Mouse (Mus musculus) embryonic facial prominence, embryonic 12.5 days (tissue): ENCODE results near the gene Fkbp1b. TPM values are rescaled to one million over a fixed set of nuclear protein-coding genes. Genes with fewer than 3 reads are reported as not detected.
"Not testable (repeated sequence)": the region's sequence is repeated elsewhere in the genome, so short reads cannot be mapped to it uniquely, and the experiment has no call there.

Experiments used
- ATAC-seq: fragments of 200-750 bp; cut with Nextera tagmentation; 2 replicates; pipeline ENCODE4 v1.8.0; 2017; ENCODE audit not compliant: insufficient number of reproducible peaks, insufficient read depth, low FRiP score, low TSS enrichment
- H3K27ac ChIP-seq: fragments of 300-500 bp; sonication (generic); 2 replicates; pipeline ENCODE4 v1.5.1; 2016; ENCODE audit warnings: mild to moderate bottlenecking
- H3K27me3 ChIP-seq: fragments of 300-500 bp; sonication (generic); 2 replicates; pipeline ENCODE4 v1.6.1; 2016; ENCODE audit warnings: mild to moderate bottlenecking, moderate library complexity
- H3K36me3 ChIP-seq: fragments of 300-500 bp; sonication (generic); 2 replicates; pipeline ENCODE4 v1.6.1; 2016; ENCODE audit warnings: mild to moderate bottlenecking
- H3K4me1 ChIP-seq: fragments of 300-500 bp; sonication (generic); 2 replicates; pipeline ENCODE4 v1.6.1; 2016
- H3K4me2 ChIP-seq: fragments of 300-500 bp; sonication (generic); replicated peaks from 2 replicates; pipeline ENCODE4 v1.6.1; 2016; ENCODE audit warnings: mild to moderate bottlenecking, moderate library complexity
- H3K4me3 ChIP-seq: fragments of 300-500 bp; sonication (generic); 2 replicates; pipeline ENCODE4 v1.5.1; 2016; ENCODE audit warnings: mild to moderate bottlenecking
- H3K9ac ChIP-seq: fragments of 300-500 bp; sonication (generic); 2 replicates; pipeline ENCODE4 v1.6.1; 2016; ENCODE audit warnings: mild to moderate bottlenecking, moderate library complexity
- H3K9me3 ChIP-seq: fragments of 300-500 bp; sonication (generic); 2 replicates; pipeline ENCODE4 v1.6.1; 2016; ENCODE audit warnings: mild to moderate bottlenecking, moderate library complexity
- WGBS: fragments of 180-500 bp; shearing (Covaris S2); methylation state at CpG from one replicate; pipeline ENCODE4 v1.1.7; 2016; 5-methylcytosine and 5-hydroxymethylcytosine counted together
- polyA plus RNA-seq: library from polyadenylated mRNA; unstranded; fragments of >200 nt; fragmentation: Nextera tagmentation; extraction: Ambion mirVana; gene quantifications from 2 replicates; pipeline ENCODE4 v1.2.1, GENCODE M21; 2016

Fkbp1b gene
- polyA plus RNA-seq: 16.6 and 24.4 TPM in 2 replicates

DNA sequence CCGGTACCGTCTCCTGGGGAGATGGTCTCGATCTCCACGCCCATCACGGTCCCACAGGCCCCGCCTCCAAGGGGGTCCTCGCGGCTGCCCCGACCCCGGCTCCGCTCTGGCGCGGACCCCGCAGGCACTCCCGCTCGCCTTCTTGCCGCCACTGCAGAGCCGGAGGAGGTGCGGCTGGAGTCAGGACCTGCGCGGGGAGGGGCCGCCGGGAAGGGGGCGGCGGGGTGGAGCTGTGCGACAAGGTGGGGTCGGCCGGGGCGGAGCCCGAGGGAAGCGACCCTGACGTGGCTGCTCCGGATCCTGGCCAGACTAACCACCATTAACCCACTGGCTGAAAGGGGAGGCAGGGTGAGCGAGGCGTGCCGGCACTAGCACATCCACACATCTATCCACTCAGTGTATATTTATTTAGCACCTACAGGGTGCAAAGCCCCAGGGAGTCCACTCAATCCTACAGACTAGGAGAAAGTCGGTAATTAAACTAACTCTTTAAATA, at the start of gene Fkbp1b:
Gene Fkbp1b, minus strand, starts transcription at position 200 of the 496 bp plus-strand sequence.
- Histone ChIP-seq H3K27ac (0 out of 2 replicates have a peak within 1 kb of the TSS, but pooled peaks have one; percentile 3), H3K9me3 (no peaks in the 10 kb centered on the region), H3K4me3 (peak within 1 kb of the TSS; percentile 82), H3K4me2 (peak within 1 kb of the TSS; percentile 91), H3K36me3 (no peaks in the 10 kb centered on the region), H3K4me1 (peaks cover 15% of the 10 kb centered on the region), H3K9ac (peak within 1 kb of the TSS; percentile 66), H3K27me3 (0 out of 2 replicates have a peak, but pooled peaks cover 10% of the 10 kb centered on the region)
- under 1% methylated on average over 37 of the region's 37 CpGs for WGBS
- ATAC-seq: peak; percentile 53

DNA sequence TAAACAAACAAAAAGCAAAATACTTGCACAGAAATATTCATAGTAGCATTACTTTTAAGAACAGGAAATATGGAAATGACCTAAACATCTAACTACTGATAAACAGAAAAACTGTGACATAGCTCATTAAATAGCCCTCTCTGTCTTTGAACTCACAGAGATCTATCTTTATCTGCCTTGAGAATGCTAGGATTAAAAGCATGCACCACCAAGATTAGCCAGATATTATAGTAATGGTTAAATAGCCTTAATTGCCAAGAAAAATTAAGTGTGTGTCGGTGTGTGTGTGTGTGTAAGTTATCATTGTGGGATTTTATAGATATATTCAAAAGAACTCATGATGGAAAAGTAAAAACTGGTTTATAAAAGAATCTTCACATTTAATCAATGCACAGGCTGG, 48.5 kb upstream of the Fkbp1b start:
- no peaks in the 10 kb centered on the region for H3K27me3 ChIP-seq
- H3K36me3 ChIP-seq: 0 out of 2 replicates have a peak, but pooled peaks cover 2% of the 10 kb centered on the region
- no peak overlapping the region for H3K27ac ChIP-seq
- no peaks in the 10 kb centered on the region for H3K9me3 ChIP-seq
- no peak overlapping the region for H3K4me3 ChIP-seq
- no peak overlapping the region for H3K9ac ChIP-seq
- 90% methylated on average over 1 of the region's 1 CpGs for WGBS
- ATAC-seq: no peak
- no peaks in the 10 kb centered on the region for H3K4me1 ChIP-seq
- no peak overlapping the region for H3K4me2 ChIP-seq

DNA sequence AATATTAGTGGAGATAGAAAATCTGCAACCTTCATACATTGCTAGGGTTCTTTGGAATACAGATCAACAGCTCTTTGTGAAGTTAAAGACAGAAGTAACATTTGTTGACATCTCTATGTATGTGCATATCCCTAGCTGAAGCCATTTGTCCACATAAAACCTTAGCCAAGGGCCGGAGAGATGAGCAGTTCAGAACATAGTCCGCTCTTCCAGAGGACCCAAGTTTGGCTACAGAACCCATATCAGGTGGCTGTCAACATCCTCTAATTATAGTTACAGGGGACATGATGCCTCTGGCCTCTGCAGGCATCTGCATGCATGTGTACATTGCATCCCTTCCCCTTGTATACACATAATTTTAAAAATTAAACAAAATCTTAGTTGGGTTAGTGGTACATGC, 47.9 kb upstream of the Fkbp1b start:
- no peaks in the 10 kb centered on the region for H3K4me1 ChIP-seq
- no peak overlapping the region for H3K4me2 ChIP-seq
- WGBS: 91% methylated on average over 2 of the region's 2 CpGs
- no peak overlapping the region for H3K4me3 ChIP-seq
- H3K9ac ChIP-seq: no peak overlapping the region
- no peak for ATAC-seq
- H3K27me3 ChIP-seq: no peaks in the 10 kb centered on the region
- no peak overlapping the region for H3K27ac ChIP-seq
- no peaks in the 10 kb centered on the region for H3K9me3 ChIP-seq
- 0 out of 2 replicates have a peak, but pooled peaks cover 2% of the 10 kb centered on the region for H3K36me3 ChIP-seq

DNA sequence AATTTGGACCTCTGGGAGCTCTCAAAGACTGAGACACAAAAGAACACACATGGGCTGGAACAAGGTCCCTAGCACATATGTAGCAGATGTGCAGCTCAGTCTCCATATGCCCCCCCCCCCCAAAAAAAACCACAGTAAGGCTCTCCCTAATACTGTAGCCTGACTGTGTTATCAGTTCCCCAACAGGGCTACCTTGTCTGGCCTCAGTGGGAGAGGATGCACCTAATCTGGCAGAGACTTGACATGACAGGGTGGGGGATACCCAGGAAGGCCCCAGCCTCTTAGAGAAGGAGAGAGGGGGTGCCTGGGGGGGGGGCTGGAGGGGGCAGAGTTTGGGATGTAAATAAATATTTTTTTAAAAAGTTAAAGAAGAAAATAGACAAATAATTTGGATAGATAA, 47.3 kb upstream of the Fkbp1b start:
- Histone ChIP-seq H3K4me3 (no peak overlapping the region), H3K4me2 (no peak overlapping the region), H3K9me3 (no peaks in the 10 kb centered on the region), H3K4me1 (no peaks in the 10 kb centered on the region), H3K9ac (no peak overlapping the region), H3K27ac (no peak overlapping the region), H3K36me3 (0 out of 2 replicates have a peak, but pooled peaks cover 2% of the 10 kb centered on the region), H3K27me3 (no peaks in the 10 kb centered on the region)
- ATAC-seq: no peak

DNA sequence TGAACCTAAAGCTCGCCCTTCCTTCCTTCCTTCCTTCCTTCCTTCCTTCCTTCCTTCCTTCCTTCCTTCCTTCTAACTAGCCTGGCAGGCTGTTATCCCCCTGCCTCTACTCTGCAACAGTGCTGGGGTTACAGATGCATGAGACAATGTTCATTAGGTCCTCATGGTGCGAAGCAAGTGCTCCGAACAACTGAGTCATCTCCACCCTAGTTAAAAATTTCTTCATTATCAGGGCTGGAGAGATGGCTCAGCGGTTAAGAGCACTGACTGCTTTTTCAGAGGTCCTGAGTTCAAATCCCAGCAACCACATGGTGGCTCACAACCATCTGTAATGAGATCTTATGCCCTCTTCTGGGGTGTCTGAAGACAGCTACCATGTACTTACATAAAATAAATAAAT, 45.2 kb upstream of the Fkbp1b start:
- not testable (repeated sequence) for H3K27me3 ChIP-seq, H3K27ac ChIP-seq, H3K36me3 ChIP-seq, H3K4me2 ChIP-seq, H3K9ac ChIP-seq, H3K4me3 ChIP-seq, ATAC-seq, H3K9me3 ChIP-seq, H3K4me1 ChIP-seq
- 96% methylated on average over 4 of the region's 4 CpGs for WGBS

DNA sequence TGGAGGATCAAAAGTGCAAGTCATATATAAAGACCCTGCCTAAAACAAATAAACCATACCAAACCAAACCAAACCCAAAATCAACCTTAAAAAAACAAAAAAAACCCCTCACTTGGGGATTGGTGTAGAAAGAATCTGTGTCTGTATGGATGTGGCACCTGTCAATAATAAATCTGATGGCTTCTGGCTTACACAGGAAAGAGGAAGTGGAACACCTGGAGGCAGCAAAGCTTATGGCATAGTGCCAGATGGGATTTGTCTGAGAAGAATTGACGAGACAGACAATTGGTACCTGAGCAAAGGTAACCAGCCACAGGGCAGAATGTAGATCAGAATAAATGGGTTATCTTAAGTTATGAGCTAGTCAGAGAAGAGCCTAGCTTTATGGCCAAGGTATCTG, 43.7 kb upstream of the Fkbp1b start:
- H3K9me3 ChIP-seq: no peaks in the 10 kb centered on the region
- no peak overlapping the region for H3K4me3 ChIP-seq
- H3K36me3 ChIP-seq: peaks cover 4% of the 10 kb centered on the region; the same call in 1 of the 2 replicates
- H3K4me1 ChIP-seq: no peaks in the 10 kb centered on the region
- ATAC-seq: no peak
- no peak overlapping the region for H3K9ac ChIP-seq
- no peak overlapping the region for H3K27ac ChIP-seq
- H3K27me3 ChIP-seq: no peaks in the 10 kb centered on the region
- H3K4me2 ChIP-seq: no peak overlapping the region
- 69% methylated on average over 1 of the region's 1 CpGs for WGBS

- no peaks in the 10 kb centered on the region for H3K9me3 ChIP-seq
- no peak overlapping the region for H3K27ac ChIP-seq
- no peak overlapping the region for H3K4me3 ChIP-seq
- no peak for ATAC-seq
- H3K9ac ChIP-seq: no peak overlapping the region
- H3K36me3 ChIP-seq: peaks cover 12% of the 10 kb centered on the region
- WGBS: 65% methylated on average over 2 of the region's 2 CpGs
- no peaks in the 10 kb centered on the region for H3K27me3 ChIP-seq
- H3K4me1 ChIP-seq: no peaks in the 10 kb centered on the region
- no peak overlapping the region for H3K4me2 ChIP-seq
These were observed 40.7 kb upstream of the Fkbp1b start for GRCm38 (mm10) chr12:4882086-4882485.

DNA sequence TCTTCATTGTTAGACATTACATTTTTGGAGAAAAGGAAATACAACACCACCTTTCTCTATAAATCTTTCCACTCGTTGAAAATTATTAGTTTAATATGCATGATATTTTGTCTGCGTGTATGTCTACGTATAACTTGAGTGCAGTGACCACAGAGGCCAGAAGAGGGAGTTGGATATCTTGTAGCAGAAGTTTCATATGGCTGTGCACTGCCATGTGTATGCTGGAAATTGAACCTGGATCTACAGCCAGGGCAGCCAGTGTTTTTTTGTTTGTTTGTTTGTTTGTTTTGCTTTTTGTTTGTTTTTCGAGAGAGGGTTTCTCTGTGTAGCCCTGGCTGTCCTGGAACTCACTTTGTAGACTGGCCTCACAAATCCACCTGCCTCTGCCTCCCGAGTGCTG, 37.7 kb upstream of the Fkbp1b start:
- Histone ChIP-seq H3K4me2 (no peak overlapping the region), H3K27me3 (no peaks in the 10 kb centered on the region), H3K27ac (no peak overlapping the region), H3K9ac (no peak overlapping the region), H3K4me1 (no peaks in the 10 kb centered on the region), H3K36me3 (peaks cover 12% of the 10 kb centered on the region), H3K4me3 (no peak overlapping the region), H3K9me3 (no peaks in the 10 kb centered on the region)
- 88% methylated on average over 5 of the region's 5 CpGs for WGBS
- ATAC-seq: no peak

GRCm38 (mm10) chr12:4878296-4878783, 36.9 kb upstream of the Fkbp1b start:
- Histone ChIP-seq H3K9me3 (no peaks in the 10 kb centered on the region), H3K4me2 (no peak overlapping the region), H3K4me3 (no peak overlapping the region), H3K4me1 (no peaks in the 10 kb centered on the region), H3K9ac (no peak overlapping the region), H3K27ac (no peak overlapping the region), H3K27me3 (no peaks in the 10 kb centered on the region), H3K36me3 (peaks cover 12% of the 10 kb centered on the region)
- ATAC-seq: no peak
- 77% methylated on average over 9 of the region's 9 CpGs for WGBS

DNA sequence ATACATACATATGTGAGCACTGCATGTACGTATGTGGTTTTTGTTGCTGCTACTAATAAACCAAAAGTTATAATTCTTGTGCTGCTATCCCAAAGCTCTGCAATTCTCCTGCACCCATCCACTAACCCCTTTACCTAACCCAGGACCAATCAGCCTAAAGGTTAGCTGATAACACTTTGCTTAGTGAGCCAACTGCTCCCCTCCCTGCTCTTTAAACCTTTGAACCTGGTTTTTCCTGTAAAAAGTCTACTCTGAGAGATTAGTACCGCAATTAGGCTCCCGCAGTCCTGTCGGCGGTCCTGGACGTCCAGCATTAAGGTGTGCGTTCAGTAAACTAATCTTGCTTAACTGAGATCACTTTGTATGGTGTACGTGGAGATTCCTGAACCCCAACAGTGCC, 34.2 kb upstream of the Fkbp1b start:
- ATAC-seq: no peak
- Histone ChIP-seq H3K4me3 (no peak overlapping the region), H3K4me1 (no peaks in the 10 kb centered on the region), H3K36me3 (peaks cover 8% of the 10 kb centered on the region; the same call in 1 of the 2 replicates), H3K27ac (no peak overlapping the region), H3K27me3 (no peaks in the 10 kb centered on the region), H3K9ac (no peak overlapping the region), H3K4me2 (no peak overlapping the region), H3K9me3 (no peaks in the 10 kb centered on the region)
- 87% methylated on average over 8 of the region's 8 CpGs for WGBS

GRCm38 (mm10) chr12:4874161-4874927, 33.0 kb upstream of the Fkbp1b start, which contains the start of gene Mfsd2b:
Mfsd2b (minus strand) TSS chr12:4874359.
- no peak within 1 kb of the TSS for H3K27ac ChIP-seq
- WGBS: 7% methylated on average over 24 of the region's 24 CpGs

DNA sequence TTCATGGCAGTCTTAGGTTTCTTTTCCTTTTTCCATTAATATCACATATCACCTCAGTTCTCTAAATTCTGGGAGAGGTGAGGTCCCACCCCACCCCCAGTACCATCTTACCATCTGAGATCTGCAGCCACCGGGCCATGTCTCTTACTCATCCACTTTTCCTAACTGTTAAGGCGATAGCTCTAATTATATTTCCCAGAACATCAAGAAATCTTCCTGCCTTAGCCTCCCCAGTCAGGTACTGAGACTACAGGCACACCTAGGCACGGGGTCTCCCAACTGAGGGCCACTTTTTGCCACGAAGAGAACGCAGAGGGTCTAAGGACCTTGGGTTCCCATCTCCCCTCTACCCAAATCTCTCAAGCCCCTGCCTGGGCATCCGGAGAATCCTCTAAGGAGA, 32.1 kb upstream of the Fkbp1b start:
- H3K9ac ChIP-seq: no peak overlapping the region; the same call in 1 of the 2 replicates

More at GRCm38 (mm10) chr12:4874161-4874927, 33.0 kb upstream of the Fkbp1b start, which contains the start of gene Mfsd2b:
- Histone ChIP-seq H3K9ac (peak within 1 kb of the TSS; percentile 12; the same call in 1 of the 2 replicates), H3K36me3 (peaks cover 4% of the 10 kb centered on the region; the same call in 1 of the 2 replicates), H3K27me3 (no peaks in the 10 kb centered on the region), H3K9me3 (no peaks in the 10 kb centered on the region), H3K4me3 (peak within 1 kb of the TSS; percentile 25), H3K4me2 (peak within 1 kb of the TSS; percentile 58), H3K4me1 (no peaks in the 10 kb centered on the region)
- peak; percentile 72 for ATAC-seq

More for the DNA sequence above, 32.1 kb upstream of the Fkbp1b start:
- Histone ChIP-seq H3K27ac (no peak overlapping the region), H3K9me3 (no peaks in the 10 kb centered on the region), H3K27me3 (no peaks in the 10 kb centered on the region), H3K4me2 (peak overlapping the region; percentile 58), H3K4me3 (peak overlapping the region; percentile 25; the same call in 1 of the 2 replicates), H3K4me1 (no peaks in the 10 kb centered on the region), H3K36me3 (no peaks in the 10 kb centered on the region)
- ATAC-seq: no peak
- 80% methylated on average over 6 of the region's 6 CpGs for WGBS
